Mouse (Mus musculus) megakaryocyte, embryonic 14.5 days (primary cell): ENCODE data around the gene Ccr4.

Source experiments
- FLI1 ChIP-seq: IDR thresholded peaks from 2 replicates; pipeline ENCODE4 v1.6.1; 2012; ENCODE audit warnings: low read length, inconsistent platforms, mixed read lengths
- GATA1 ChIP-seq: IDR thresholded peaks from 3 replicates; pipeline ENCODE4 v1.6.1; 2012; ENCODE audit warnings: mixed read lengths, low read length, inconsistent platforms, borderline replicate concordance

DNA sequence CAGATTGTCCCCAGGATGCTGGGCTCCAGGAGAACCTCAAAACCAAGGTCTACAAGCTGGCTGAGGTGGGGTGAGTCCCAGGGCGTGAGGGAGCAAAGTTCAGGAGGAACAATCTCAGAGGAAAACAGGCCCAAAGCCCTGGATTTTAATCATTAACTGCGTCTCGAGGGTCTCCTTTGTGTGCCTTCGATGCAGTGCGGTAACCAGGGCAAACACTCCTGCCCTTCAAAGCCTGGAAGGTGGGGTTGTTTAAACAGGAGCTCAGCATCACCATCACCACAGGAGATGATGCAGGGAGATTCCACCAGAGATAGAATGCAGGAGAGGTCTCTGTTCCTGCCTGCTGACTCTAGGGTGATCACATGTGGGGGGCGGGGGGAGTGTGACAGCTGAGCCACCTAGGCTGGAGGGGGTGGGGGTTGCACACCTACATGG lies 42.9 kb upstream of the Ccr4 start:
- no peak for TF ChIP-seq GATA1
- no peak for TF ChIP-seq FLI1
